Mouse (Mus musculus): Measurements from ENCODE around the gene Zkscan14.
"Not testable (repeated sequence)": the region's sequence is repeated elsewhere in the genome, so short reads cannot be mapped to it uniquely, and the experiment has no call there.

Zkscan14 gene

DNA sequence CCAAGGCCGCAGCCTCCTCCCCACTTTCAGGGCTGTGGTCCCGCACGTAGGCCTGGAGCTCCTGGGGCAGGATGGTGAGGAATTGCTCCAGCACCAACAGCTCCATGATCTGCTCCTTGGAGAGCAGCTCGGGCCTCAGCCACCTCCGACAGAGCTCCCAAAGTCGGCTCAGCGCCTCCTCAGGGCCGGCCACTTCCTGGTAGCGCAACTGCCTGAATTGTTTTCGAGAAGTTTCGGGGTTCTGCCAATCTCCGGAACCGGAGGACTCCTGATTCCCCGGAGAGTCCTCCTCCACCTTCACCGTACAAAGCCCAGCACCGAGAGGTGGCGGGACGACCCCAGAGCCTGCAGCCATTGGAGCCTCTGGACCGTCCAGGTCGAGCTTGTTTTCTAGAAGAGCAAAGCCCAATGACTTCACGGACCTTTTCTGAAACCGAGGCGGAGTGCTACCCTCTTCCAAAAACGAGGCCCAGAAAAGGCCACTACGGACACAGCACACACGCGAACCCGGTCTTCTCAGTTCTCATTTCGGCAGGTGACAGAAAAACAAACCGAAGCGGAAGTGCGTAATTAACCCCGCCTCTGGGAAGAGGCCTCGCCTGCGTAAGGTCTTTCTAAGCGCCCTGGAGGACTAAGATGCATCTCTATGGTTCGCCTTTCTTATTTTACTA lies at the start of gene Zkscan14:
Gene Zkscan14, minus strand, starts transcription at position 548 of the 671 bp plus-strand sequence.
- DNase-seq (ENCODE audit: low read depth, low spot score), result peak; percentile 93

DNA sequence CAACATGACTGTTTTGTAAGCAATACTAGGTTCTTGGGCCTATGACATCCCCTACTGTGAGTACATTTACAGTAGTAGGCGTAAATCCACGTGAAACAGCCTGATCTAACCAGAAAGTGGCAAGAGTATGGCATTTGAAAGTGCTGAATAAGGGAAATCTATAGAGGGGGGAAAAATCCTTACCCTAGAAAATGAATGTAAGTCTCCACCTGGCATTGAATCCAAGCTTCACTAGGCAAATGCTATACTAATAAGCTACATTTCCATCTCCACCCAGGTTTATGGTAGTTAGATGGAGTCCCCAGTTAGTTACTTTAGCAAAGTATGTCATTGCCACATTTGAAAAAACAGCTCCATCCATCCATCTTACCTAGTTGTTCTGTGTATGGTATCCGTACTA lies 47.9 kb upstream of the Zkscan14 start:
- DNase-seq (ENCODE audit: low read depth, low spot score), result no peak

DNA sequence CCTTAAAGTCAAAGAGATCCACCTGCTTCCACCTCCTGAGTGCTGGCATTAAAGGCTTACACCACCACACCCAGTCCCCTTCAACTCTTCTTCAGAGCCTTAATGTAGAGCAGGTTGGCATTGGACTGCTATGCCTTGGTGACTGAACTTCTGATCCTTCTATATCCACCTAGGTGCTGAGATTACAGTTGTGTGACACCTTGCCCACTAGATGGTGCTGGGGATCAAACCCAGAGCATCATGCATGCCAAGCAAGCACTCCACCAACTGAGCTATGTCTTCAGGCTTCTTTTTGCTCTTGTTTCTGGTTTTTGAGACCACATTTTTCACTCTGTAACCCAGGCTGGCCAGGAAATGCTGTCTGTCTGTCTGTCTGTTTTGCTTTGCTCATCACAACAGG lies 33.0 kb upstream of the Zkscan14 start:
- peak; percentile 66 for DNase-seq (ENCODE audit: low read depth, low spot score)

DNA sequence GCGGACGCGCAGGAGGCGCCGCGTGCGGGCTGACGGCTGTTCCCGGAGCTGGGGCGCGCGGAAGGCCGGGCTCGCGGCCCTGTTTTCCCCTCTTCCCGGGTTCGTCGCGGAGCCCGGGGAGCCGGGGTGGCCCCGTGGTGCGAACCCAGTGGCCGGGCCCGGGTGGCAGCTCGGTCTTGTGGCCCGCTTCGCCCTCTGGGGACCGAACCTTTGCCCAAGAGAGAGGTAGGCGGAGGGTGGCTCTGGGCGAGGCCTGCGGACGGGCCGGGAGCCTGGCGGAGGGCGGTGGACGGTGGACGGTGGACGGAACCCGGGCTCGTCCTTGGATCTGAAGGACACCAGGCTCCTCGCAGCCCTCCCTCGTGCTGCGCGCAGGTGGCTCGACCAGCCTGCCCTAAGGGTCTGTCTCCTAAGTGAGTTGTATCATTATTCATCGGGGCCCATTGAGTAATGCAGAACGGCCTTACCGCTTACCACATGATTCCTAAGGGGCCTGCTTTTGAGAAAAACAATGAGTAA lies 30.3 kb upstream of the Zkscan14 start:
- no peak for DNase-seq (ENCODE audit: low read depth, low spot score)

DNA sequence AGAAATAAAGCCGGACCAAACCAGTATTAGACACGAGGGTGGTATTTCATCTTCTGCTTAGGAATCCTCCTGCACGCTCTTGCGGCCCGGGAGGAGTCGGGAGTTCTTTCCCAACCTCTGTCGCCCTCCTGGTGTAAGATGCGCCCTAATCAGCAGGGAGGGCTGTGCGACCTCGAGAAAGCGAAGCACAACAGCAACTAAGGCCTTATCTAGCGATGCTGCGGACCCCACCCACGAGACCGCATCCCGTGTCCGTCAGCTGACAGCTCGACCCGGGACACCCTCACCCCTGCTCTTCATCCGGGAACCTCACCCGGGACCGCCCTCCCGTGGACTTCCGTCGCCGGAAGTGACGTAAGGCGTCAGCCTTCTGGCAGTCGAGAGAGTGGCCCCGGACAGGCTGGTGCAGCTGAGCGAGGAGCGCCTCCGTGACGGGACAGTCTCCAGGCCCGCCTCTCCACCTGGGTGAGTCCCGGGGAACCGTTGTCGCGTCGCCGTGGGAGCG lies 29.8 kb upstream of the Zkscan14 start, which contains the start of gene Zfp655:
Gene Zfp655, plus strand, starts transcription at position 349 of the 505 bp plus-strand sequence.
- DNase-seq (ENCODE audit: low read depth, low spot score), result peak; percentile 97

DNA sequence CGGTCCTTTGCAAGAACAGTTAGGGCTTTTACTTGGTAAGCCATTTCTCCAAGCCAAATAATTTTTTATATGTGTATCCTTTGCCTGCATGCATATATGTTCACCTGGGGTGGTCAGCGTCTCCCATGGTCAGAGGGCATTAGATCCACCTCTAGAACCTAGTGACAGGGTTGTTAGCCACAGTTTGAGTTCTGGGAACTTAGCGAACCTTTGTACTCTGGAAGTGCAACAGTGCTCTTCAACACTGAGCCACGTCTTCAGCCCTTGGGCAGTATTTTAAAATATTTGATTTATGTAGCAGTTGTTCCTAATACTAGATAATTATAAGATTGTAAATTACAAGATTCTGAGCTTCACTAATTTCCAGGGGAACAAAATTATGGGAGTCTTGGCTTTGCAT lies 29.0 kb upstream of the Zkscan14 start:
- no peak for DNase-seq (ENCODE audit: low read depth, low spot score)

DNA sequence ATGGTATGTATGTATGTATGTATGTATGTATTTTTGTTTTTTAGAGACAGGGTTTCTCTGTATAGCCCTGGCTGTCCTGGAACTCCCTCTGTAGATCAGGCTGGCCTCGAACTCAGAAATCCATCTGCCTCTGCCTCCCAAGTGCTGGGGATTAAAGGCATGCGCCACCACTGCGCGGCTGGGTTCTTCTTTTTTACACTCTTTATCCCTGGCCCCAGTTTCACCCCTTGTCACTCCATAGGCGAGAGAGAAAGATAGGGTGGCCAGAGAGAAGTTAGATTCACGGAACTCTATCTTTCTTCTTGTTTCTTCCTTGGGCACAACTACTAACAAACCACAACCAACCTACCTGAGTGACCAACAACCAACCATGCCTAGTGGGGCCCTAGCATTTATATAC lies 27.6 kb upstream of the Zkscan14 start:
- DNase-seq (ENCODE audit: low read depth, low spot score), result not testable (repeated sequence)

DNA sequence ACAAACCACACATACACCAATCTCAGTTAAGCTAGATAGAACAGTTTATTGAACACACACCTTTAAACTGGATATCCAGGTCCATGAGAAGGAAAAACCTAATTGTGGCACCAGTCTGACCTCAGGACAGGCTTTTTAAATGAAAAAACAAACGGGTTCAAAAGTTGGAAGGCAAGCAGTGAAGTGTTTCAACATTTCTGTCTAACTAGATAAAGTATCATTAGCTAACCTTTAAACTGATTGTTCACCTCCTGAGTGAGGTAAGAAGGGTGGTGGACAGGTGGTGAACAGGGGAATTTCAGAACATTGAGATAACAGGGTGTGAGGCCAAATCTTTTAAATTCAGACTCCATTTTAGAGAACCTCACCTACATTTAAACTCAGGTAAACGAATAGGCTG lies 24.8 kb upstream of the Zkscan14 start:
- DNase-seq (ENCODE audit: low read depth, low spot score), result no peak

DNA sequence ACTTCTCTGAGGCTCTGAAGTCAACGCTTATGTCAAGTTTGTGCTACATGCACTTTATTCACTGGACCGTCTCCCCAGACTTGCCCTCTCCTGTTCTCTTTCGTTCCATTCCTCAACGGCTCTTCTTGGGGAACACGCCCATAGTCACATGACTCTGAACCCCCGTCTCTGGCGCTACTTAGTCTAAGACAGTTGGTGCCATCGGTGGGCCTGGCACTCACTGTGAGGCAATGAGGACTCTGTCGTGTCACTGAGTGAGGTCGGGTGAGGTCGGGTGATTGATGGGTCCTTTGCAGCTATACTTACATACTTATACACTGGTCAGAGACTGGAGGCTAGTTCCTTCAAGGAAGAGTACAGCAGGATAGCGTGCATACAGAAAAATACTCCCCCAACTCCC lies 21.7 kb upstream of the Zkscan14 start:
- DNase-seq (ENCODE audit: low read depth, low spot score), result no peak

DNA sequence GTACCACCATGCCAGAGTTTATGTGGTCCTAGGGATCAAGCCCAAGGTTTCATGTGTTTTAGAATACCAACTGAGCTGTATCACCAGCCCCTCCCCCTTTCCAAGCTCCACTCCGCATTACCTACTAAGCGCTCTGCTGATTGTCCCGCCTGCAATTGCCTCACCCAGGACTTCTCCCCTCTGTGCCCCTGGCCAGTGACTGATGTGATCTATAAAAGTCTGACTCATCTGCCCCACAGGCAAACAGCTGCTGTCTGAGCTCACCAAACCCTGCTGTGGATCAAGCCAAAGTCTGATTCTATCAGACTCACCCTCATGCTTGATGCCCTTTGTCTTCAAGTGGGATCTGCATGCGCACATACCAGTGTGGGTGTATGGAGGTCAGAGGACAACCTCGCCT lies 21.2 kb upstream of the Zkscan14 start:
- no peak for DNase-seq (ENCODE audit: low read depth, low spot score)

DNA sequence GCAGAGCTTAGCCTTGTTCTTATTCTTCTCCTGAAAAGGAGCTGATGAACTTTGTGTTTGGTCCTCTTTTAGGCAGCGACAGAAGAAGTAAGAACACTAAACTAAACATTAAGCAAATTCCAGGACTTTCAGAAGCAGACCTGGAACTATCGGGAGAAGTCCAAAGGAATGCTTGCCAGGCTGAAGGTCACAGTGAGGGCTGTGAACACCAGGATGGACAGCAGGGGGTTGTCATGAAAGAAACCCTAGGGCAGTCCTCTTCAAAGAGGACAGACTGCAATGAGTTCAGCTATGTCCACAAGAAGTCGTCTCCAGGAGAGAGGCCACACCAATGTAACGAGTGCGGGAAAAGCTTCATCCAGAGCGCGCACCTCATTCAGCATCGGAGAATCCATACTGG lies 18.3 kb upstream of the Zkscan14 start:
- no peak for DNase-seq (ENCODE audit: low read depth, low spot score)

DNA sequence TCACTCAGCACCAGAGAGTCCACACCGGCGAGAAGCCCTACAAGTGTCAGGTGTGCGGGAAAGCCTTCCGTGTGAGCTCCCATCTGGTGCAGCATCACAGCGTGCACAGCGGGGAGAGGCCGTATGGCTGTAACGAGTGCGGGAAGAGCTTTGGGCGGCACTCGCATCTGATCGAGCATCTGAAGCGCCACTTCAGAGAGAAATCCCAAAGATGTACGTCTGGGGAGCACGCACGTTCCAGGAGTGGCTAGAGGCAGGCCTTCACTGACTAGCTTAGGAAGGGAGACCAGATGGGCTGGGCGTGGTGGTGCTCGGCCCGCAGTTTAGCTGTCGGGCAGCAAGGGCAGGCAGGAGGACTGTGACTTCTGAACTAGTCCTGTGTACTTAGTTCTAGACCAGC lies 17.0 kb upstream of the Zkscan14 start:
- no peak for DNase-seq (ENCODE audit: low read depth, low spot score)

DNA sequence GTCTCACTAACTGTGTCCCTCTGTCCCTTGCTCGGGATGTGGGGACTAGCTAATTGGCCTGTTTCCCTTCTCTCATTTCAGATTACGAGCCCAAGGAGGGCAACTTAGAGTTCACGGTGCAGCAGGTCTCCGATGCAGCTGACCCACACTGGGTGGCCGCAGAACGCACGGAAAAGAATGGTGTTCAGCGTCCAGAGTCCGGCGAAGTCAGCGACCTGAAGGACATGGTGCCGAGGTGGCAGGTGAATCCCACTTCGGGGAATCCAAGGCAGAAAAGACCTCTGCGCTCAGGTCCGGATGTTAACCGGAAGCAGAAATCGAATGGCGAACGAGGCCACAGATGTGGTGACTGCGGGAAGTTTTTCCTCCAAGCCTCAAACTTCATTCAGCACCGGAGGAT lies 16.5 kb upstream of the Zkscan14 start:
- no peak for DNase-seq (ENCODE audit: low read depth, low spot score)

DNA sequence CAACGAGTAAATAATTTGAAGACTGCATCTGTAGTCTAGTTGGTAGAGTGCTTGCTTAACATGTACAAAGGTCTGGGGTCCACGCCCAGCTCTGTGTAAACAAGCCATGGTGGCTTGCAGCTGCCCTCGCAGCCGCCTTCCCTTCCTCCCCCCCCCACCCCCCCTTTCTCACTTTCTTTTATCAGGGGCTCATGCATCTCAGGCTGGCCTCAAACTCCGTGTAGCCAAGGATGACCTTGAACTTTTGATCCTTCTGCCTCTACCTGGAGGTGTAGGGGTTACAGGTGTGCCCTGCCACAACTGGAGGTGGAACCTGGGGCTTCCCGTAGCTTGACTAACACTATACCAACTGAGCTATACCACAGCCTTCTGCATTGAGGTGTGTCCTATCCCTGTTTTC lies 16.1 kb upstream of the Zkscan14 start:
- DNase-seq (ENCODE audit: low read depth, low spot score), result no peak

DNA sequence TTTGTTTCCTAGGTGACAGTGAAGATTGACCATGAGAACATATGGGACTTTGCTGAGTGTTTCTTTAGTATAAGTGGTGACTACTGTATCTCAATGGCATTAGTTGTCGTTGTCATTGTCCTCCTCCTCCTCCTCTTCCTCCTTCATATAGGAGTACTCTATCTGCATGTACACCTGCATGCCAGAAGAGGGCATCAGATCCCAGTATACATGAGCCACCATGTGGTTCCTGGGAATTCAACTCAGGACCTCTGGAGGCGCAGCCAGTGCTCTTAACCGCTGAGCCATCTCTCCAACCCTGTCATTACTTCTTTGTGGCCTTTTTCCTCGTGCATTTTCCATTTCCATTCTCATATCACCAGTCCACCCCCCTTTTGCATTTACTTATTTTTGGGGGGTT lies 13.0 kb upstream of the Zkscan14 start:
- no peak for DNase-seq (ENCODE audit: low read depth, low spot score)

DNA sequence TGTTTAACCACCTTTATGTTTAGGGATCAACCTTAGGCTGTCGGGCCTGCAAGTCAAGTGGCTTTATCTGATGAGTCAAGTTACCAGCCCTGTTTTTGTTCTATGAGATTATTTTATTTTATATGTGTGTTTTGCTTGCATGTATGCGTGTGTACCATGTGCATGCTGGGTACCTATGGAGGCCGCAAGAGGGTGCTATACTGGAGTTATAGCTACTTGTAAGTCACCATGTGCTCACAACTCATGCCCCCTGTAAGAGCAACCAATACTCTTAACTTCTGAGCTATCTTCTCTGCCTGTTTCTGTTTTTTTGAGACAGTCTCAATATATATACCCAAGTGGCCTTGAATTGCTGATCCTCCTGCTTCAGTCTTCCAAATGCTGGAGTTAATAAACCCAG lies 11.8 kb upstream of the Zkscan14 start:
- peak; percentile 35 for DNase-seq (ENCODE audit: low read depth, low spot score)

DNA sequence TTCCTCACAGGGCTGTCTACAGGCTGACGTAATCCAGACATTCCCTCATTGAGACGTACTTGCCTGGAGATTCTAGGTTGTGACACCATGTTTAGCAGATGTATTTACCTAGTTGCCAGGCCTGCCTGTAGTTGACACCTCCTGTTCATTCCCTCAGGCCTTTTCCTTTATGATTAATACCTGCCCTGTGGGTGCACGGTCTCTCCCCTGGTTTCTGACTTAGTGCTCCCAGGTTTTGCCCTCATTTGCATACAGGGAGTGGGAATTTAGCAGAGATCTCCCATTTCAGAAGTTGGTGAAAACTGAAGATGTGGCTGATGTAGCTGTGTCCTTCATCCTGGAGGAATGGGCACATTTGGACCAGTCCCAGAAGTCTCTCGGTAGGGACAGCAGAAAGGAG lies 10.5 kb upstream of the Zkscan14 start:
- DNase-seq (ENCODE audit: low read depth, low spot score), result peak; percentile 54

DNA sequence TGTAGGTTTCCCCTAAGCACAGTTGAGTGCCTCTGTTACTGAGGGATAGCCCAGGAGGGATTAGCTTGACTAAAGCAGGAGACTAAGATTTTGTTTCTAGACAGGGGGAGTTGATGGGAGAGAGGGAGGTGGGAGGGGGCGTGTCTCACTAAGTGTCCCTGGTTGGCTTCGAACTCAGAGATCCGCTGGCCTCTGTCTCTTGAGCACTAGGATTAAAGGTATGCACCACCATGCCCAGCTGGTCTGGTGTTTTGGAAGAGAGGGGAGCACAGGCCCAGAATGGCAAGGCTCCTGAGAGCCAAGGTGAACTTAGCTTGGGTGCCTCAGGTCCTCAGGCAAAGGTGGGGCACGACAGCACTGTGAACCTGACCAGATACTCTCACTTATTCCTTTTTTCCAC lies 9.7 kb upstream of the Zkscan14 start:
- DNase-seq (ENCODE audit: low read depth, low spot score), result no peak

DNA sequence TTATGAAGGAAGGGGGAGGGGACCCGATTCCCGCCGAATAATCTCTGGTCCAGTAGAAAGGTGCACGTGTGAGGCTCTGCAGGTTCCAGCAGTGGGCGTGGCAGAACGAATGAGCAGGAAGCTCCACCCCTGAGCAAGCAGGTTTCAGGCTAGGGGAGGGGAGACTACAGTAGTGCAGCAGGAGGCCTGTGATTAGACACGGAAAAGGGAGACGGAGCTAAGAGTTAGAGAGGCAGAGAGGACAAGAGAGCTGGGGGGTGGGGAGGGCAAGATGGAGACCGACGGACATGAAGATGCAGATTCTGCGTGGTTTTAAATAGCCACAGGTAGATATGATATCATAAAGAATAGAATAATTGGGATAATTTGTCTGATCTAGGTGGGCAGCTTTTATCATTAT lies 6.7 kb upstream of the Zkscan14 start:
- DNase-seq (ENCODE audit: low read depth, low spot score), result not testable (repeated sequence)

DNA sequence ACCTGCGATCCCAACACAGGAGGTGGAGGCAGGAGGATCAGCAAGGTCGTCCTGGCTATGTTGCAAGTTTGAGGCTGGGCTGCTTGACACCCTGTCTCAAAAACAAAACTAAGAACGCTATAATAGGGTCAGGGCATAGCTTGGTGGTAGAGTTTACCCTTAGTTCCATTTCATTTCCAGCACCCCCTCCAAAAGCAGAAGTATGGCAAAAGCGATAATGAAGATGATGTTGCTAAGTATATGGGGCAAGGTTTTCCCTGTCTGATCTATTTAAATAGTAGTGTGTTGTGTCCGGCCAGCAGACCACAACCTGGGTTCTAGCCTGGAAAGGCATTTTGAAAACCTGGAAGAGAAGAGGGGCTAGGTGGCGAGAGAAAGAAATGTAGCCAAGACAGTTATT lies 6.3 kb upstream of the Zkscan14 start:
- DNase-seq (ENCODE audit: low read depth, low spot score), result no peak

DNA sequence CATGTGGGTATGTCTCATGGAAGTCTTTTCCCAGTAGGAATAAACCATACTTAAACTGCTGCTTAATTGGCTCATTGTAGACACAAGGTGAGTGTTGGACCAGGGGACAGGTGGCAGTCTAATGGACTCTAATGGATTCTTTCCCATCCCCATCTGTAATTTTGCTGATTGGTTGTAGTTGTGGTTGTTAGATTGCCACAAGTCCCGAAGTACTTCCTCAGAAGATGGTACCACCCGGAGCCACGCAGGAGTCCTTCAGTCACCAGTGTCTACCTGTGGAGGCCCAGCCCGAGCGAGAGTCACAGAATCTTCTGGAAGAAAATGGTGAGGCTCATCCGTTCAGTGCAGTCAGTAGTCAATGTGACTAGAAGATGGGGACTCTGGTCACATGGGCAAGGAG lies 5.7 kb upstream of the Zkscan14 start:
- DNase-seq (ENCODE audit: low read depth, low spot score), result no peak

DNA sequence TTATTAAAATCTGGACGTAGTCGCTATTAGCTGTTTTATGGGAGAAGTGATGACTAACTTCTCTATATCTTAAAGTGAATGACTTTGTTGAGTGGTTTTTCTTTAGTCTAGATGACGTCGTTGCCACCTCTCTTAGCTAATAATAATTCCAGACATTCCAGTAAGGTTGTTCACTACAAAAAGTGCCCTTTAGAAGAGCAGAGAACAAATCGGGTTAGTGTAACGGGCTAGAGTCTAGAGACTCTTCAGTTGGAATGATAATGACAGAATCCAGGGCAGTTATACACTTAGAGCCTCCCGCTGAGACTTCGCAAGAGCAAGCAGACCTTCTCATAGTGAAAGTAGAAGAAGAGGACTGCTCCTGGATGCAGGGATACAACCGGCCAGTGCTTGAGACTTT lies 3.4 kb upstream of the Zkscan14 start:
- peak; percentile 22 for DNase-seq (ENCODE audit: low read depth, low spot score)

DNA sequence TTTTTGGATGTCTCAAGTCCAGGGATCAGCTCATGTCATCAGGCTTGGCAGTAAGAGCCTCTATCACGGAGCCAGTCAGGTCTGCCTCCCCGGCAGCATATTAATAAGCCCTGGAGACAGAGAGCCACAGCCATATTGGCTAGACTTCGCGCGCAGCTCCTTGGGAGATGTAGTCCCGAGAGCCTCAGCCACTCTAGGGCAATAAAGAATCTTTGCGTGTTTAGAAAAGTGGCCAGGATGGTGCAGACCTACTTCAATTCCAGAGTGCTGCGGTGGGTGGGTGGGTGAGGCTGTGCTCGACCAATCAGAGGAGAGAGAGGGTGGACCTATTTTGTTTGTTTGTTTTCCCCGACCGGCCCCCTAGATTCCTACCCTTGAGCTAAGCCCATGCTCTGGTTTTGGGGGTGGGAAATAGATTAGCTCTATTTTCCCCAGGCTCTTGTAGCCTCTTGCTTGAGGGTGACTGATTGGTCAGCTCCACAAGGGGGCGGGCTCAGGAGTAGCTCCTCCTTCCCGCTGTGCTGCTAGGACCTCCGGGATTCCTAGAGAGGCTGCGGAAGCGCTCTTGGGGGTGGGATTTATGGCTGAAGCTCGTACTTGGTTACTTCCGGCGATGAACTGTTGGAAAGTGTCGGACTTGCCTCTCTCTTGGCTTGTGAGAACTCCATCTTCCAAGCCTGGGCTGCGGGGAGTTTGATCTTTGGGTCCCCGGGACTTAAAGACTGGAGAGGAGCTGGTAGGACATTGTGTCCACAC lies 2.4 kb upstream of the Zkscan14 start, which contains the start of gene Zkscan5:
Gene Zkscan5, plus strand, starts transcription at position 627 of the 756 bp plus-strand sequence.
- peak; percentile 97 for DNase-seq (ENCODE audit: low read depth, low spot score)

All from A20 (cell line).